ENCODE assay signal across 9 mouse cellular contexts in the genomic region with DNA sequence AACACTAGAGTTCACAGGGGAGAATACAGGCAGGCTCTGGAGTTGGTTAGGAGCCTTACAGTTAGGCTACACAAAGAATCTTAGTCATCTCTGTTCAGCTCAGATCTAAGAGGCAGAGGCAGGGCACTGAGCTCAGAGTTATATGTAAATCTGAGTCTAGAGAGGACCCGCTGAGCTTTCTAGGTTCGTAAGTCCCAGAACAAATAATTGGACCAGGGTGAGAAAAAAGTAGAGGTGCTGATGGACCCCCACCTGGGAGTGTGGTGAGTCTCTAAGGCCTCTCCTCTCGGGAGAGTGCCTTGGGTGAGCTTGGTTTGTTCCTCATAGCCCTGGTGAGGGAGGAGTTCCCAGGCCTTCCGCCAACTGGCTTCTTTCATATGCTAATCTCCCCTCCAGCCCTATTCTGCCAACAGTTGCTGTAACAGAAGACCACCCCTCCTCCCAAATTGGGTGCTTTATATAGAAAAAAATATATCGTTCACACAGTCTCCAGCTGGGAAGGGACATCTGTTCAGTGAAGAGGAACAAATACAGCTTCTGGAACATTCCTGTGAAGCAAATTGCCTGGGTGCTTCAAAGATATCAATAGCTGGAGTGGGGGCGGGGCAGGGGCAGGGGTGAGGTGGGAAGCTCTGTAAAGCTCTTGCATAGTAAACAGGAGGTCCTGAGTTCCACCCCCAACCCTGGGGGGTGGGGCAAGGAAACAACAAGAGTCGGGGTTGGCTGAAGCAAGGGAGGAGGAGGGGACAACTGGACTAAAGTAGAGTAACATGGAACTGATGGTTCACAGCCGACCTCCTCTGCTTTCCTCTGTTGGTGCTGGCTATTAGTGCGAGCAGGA. TPM values are rescaled to one million over a fixed set of nuclear protein-coding genes. Genes with fewer than 3 reads are reported as not detected.
DNase-seq lines count a peak whose midpoint lies in the region; ATAC-seq lines count a peak whose summit lies in the region.
"Had no signal": no experiment of that assay in that cellular context is flagged by ENCODE, and none has a peak within 500 bp of the region (broad histone marks: within the 10 kb centered on the region; RNA-seq: fewer than 3 reads in every experiment).

No protein-coding gene starts in this region.

- peak overlapping the region; percentile 83 for H3K27ac ChIP-seq in hindbrain, embryonic 15.5 days (replicated peaks)
- H3K27ac ChIP-seq in limb, embryonic 13.5 days = no peak overlapping the region
- peak overlapping the region; percentile 74 for H3K27ac ChIP-seq in neural tube, embryonic 14.5 days (ENCODE audit: low read depth, low read length)

- 5% methylated on average over 9 of the region's 9 CpGs for WGBS in hindbrain, embryonic 15.5 days
- WGBS in limb, embryonic 13.5 days = 9% methylated on average over 9 of the region's 9 CpGs
- 2% methylated on average over 9 of the region's 9 CpGs for WGBS in neural tube, embryonic 14.5 days

- H3K36me3 ChIP-seq in hindbrain, embryonic 15.5 days = no peaks in the 10 kb centered on the region
- H3K36me3 ChIP-seq in limb, embryonic 13.5 days = no peaks in the 10 kb centered on the region
- H3K36me3 ChIP-seq in neural tube, embryonic 14.5 days (ENCODE audit: control insufficient read depth, insufficient read depth, low read length) = no peaks in the 10 kb centered on the region

- DNase-seq in cerebellum, postnatal 10 days = peak; percentile 60 to 73
- no peak for DNase-seq in cerebellum, postnatal 36 days
- DNase-seq in embryo, embryonic 11.5 days (ENCODE audit: low read depth, low spot score) = peak; percentile 66
- no peak for DNase-seq in spleen, postnatal 10 days (ENCODE audit: low spot score in 2 of 2)
- DNase-seq in gastrocnemius, postnatal 14 days = no peak

- no peak overlapping the region for H3K4me3 ChIP-seq in hindbrain, embryonic 15.5 days
- no peak overlapping the region for H3K4me3 ChIP-seq in limb, embryonic 13.5 days
- no peak overlapping the region for H3K4me3 ChIP-seq in neural tube, embryonic 14.5 days (ENCODE audit: low read depth, low read length)

- no peak overlapping the region for H3K9ac ChIP-seq in hindbrain, embryonic 15.5 days
- H3K9ac ChIP-seq in limb, embryonic 13.5 days = no peak overlapping the region
- H3K9ac ChIP-seq in neural tube, embryonic 14.5 days (replicated peaks; ENCODE audit: low read depth, low read length) = no peak overlapping the region

- 0 out of 2 replicates have a peak overlapping the region, but pooled peaks have one; percentile 16 for H3K4me2 ChIP-seq in hindbrain, embryonic 15.5 days
- H3K4me2 ChIP-seq in limb, embryonic 13.5 days (replicated peaks) = peak overlapping the region; percentile 58
- no peak overlapping the region for H3K4me2 ChIP-seq in neural tube, embryonic 14.5 days (ENCODE audit: low read depth, low read length)

- intact Hi-C loops in gastrocnemius, postnatal 14 days (cut with DNase I; ENCODE audit: low total_unique reads) = no loop called here

- peak; percentile 85 for ATAC-seq in hindbrain, embryonic 15.5 days (ENCODE audit: low FRiP score, low read depth)
- ATAC-seq in limb, embryonic 13.5 days (ENCODE audit: low FRiP score, low read depth) = peak; percentile 62
- peak; percentile 85 for ATAC-seq in neural tube, embryonic 14.5 days (ENCODE audit: low read depth)

- no peaks in the 10 kb centered on the region for H3K9me3 ChIP-seq in hindbrain, embryonic 15.5 days
- no peaks in the 10 kb centered on the region for H3K9me3 ChIP-seq in limb, embryonic 13.5 days
- no peaks in the 10 kb centered on the region for H3K9me3 ChIP-seq in neural tube, embryonic 14.5 days (ENCODE audit: control insufficient read depth, low read length)

- H3K27me3 ChIP-seq in hindbrain, embryonic 15.5 days = peaks cover 16% of the 10 kb centered on the region; the same call in 1 of the 2 replicates
- peaks cover 29% of the 10 kb centered on the region for H3K27me3 ChIP-seq in limb, embryonic 13.5 days
- H3K27me3 ChIP-seq in neural tube, embryonic 14.5 days (ENCODE audit: control insufficient read depth, insufficient read depth, low read length) = 0 out of 2 replicates have a peak, but pooled peaks cover 2% of the 10 kb centered on the region

- H3K4me1 ChIP-seq in hindbrain, embryonic 15.5 days (replicated peaks) = peaks cover 42% of the 10 kb centered on the region
- peaks cover 44% of the 10 kb centered on the region for H3K4me1 ChIP-seq in limb, embryonic 13.5 days
- H3K4me1 ChIP-seq in neural tube, embryonic 14.5 days (ENCODE audit: control insufficient read depth, insufficient read depth, low read length) = peaks cover 14% of the 10 kb centered on the region

RNA-seq across cellular contexts. Expression of a gene that starts 3.3 kb away (rescaled TPM):
- polyA plus RNA-seq in hindbrain, embryonic 15.5 days (2015; fragmentation: Nextera tagmentation; extraction: Ambion mirVana) = 0.12 and 0.14 TPM in 2 replicates
- polyA plus RNA-seq in limb, embryonic 13.5 days (2015; fragmentation: Nextera tagmentation; extraction: Ambion mirVana) = 0.08 and 0.10 TPM in 2 replicates
- 0.19 and 0.45 TPM in 2 replicates for polyA plus RNA-seq in neural tube, embryonic 14.5 days (2014; fragmentation: Nextera tagmentation; extraction: Ambion mirVana)
- total RNA-seq in gastrocnemius, postnatal 14 days (2021) = under 1 TPM; 0.13 to 0.53 TPM
- polyA plus RNA-seq: C2C12 had no signal

RNA-seq across cellular contexts. Expression of a gene that starts 9.3 kb away (rescaled TPM):
- polyA plus RNA-seq in hindbrain, embryonic 15.5 days (2015; fragmentation: Nextera tagmentation; extraction: Ambion mirVana) = 6.7 and 6.9 TPM in 2 replicates
- polyA plus RNA-seq in limb, embryonic 13.5 days (2015; fragmentation: Nextera tagmentation; extraction: Ambion mirVana) = 3.6 TPM in 2 replicates
- 7.7 and 8.7 TPM in 2 replicates for polyA plus RNA-seq in neural tube, embryonic 14.5 days (2014; fragmentation: Nextera tagmentation; extraction: Ambion mirVana)
- 1 to 10 TPM; 7.8 to 8.7 TPM for total RNA-seq in gastrocnemius, postnatal 14 days (2021)
- polyA plus RNA-seq: C2C12 had no signal

Comparison
In these comparisons a context has a peak if more than half of its experiments do, and no peak if none do; other contexts are left out.
1. DNase-seq: peak in cerebellum, postnatal 10 days (2 of 2) and embryo, embryonic 11.5 days (single experiment); none in cerebellum, postnatal 36 days (0 of 2), spleen, postnatal 10 days (0 of 2) and gastrocnemius, postnatal 14 days (single experiment).
2. Peak in every context shown above with its lines, with median percentiles within 50 percentile points of each other: ATAC-seq.